Mouse (Mus musculus) kidney, adult 2 months (tissue): ENCODE results near the gene H2al1i. TPM values are rescaled to one million over a fixed set of nuclear protein-coding genes. Genes with fewer than 3 reads are reported as not detected.
"Not testable (repeated sequence)": the region's sequence is repeated elsewhere in the genome, so short reads cannot be mapped to it uniquely, and the experiment has no call there.

Experiments used
- DNase-seq: peaks from one replicate; pipeline ENCODE4 v3.0.0; 2021
- H3K27ac ChIP-seq: fragments of 200-500 bp; 2 replicates; pipeline ENCODE4 v1.5.1; 2012; ENCODE audit warnings: low read depth, low read length, control low read depth, inconsistent platforms; ENCODE audit not compliant: insufficient read depth
- H3K27me3 ChIP-seq: fragments of 200-500 bp; replicated peaks from 2 replicates; pipeline ENCODE4 v1.6.1; 2012; ENCODE audit warnings: mild to moderate bottlenecking, moderate library complexity, low read length, inconsistent platforms; ENCODE audit not compliant: control insufficient read depth, insufficient read depth
- H3K36me3 ChIP-seq: fragments of 200-500 bp; 2 replicates; pipeline ENCODE4 v1.6.1; 2012; ENCODE audit warnings: mild to moderate bottlenecking, moderate library complexity, low read length, inconsistent platforms; ENCODE audit not compliant: control insufficient read depth, insufficient read depth
- H3K4me1 ChIP-seq: fragments of 200-500 bp; 2 replicates; pipeline ENCODE4 v1.6.1; 2011; ENCODE audit warnings: low read length; ENCODE audit not compliant: control insufficient read depth, insufficient read depth
- H3K4me3 ChIP-seq: fragments of 200-500 bp; 2 replicates; pipeline ENCODE4 v1.5.1; 2011; ENCODE audit warnings: mild to moderate bottlenecking, low read depth, low read length, control low read depth; ENCODE audit not compliant: insufficient read depth
- CTCF ChIP-seq: fragments of 200-500 bp; conservative IDR thresholded peaks from 2 replicates; pipeline ENCODE4 v1.5.1; 2011; ENCODE audit warnings: low read depth, mild to moderate bottlenecking, control low read depth, low read length, moderate library complexity, mixed read lengths; ENCODE audit not compliant: insufficient read depth, insufficient read length
- POLR2A ChIP-seq: fragments of 200-500 bp; IDR thresholded peaks from one replicate; pipeline ENCODE4 v1.6.1; 2011; ENCODE audit warnings: low read depth, low read length, control low read depth
- WGBS: fragments of 180-500 bp; shearing (Covaris S2); methylation state at CpG from one replicate; pipeline ENCODE4 v1.1.7; 2018; 5-methylcytosine and 5-hydroxymethylcytosine counted together
- polyA plus RNA-seq: library from polyadenylated mRNA; depleted of rRNA; stranded (reverse); fragments of >200 nt; gene quantifications from 2 replicates; pipeline ENCODE4 v1.2.3, GENCODE M21; 2012; rRNA removed

H2al1i gene
- not detected in 2 replicates for polyA plus RNA-seq

DNA sequence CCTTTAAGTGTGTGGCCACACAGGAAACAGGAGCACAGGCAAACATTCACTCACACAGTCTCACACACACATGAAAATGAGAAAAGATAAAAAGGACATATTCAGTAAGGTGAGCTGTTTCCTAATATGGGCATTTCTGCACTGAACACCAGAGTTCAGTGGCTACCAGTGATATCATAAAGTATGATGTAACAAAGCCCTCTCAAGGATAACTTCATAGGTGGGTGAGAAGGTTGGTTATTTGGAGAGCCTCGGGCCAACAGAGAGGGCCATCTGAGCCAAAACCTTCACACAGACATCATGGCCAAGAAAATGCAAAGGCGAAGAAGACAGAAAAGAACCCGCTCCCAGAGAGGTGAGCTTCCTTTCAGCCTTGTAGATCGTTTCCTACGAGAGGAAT, at the start of gene H2al1i:
Gene H2al1i (plus strand): TSS at position 301 of the 400 bp plus-strand sequence.
- DNase-seq, H3K27me3 ChIP-seq, H3K4me3 ChIP-seq, H3K4me1 ChIP-seq, H3K36me3 ChIP-seq, H3K27ac ChIP-seq: not testable (repeated sequence)
- WGBS, result 86% methylated on average over 2 of the region's 5 CpGs

DNA sequence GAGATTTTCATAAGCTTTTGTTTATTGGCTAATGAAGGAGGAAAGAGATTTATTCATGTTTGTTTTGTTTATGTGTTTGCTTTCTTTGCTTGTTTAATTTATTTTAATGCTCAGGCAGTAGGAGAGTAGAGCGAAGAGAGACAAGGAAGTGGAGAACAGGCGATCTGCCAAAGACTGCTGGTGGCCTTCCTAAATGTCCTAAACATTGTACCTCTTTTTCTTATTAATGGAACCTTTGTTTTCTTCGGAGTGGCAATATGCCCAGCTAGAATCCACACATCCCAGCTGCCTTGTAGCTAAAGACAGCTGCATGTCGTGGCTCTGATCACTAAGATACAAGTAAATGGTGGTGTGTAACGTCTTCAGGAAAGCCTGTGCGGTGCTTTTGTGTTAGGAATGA, 47.4 kb upstream of the H2al1i start:
- no peak overlapping the region for H3K27ac ChIP-seq

DNA sequence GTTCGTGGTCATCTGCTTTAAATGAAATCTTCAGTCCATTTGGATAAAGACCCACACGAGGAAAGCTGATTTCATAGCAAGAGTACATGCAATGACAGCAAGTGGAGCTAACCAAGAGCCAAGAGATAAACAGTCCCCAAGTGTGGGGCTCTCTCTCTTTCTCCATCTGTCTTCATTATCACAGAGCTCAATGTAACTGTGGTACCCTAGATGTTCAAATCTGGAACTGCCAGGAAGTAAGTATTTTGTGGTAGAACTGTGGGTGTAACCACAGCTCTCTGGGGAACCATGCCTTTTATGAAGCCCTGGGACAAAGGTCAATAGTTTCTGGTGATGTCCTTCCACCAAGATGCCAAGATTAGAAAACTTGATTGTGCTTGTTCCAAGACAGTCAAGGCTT, 43.7 kb upstream of the H2al1i start:
- H3K27ac ChIP-seq, result no peak overlapping the region
- H3K36me3 ChIP-seq, result no peaks in the 10 kb centered on the region
- no peak overlapping the region for H3K4me3 ChIP-seq
- H3K4me1 ChIP-seq, result no peaks in the 10 kb centered on the region
- no peak for DNase-seq
- no peaks in the 10 kb centered on the region for H3K27me3 ChIP-seq
- no peak for TF ChIP-seq POLR2A
- no peak for TF ChIP-seq CTCF
- WGBS, result 69% methylated on average over 2 of the region's 2 CpGs

More for the DNA sequence above, 47.4 kb upstream of the H2al1i start:
- Histone ChIP-seq H3K4me1 (no peaks in the 10 kb centered on the region), H3K27me3 (no peaks in the 10 kb centered on the region), H3K4me3 (no peak overlapping the region), H3K36me3 (no peaks in the 10 kb centered on the region)
- no peak for TF ChIP-seq CTCF
- no peak for TF ChIP-seq POLR2A
- 84% methylated on average over 6 of the region's 6 CpGs for WGBS
- DNase-seq, result no peak

DNA sequence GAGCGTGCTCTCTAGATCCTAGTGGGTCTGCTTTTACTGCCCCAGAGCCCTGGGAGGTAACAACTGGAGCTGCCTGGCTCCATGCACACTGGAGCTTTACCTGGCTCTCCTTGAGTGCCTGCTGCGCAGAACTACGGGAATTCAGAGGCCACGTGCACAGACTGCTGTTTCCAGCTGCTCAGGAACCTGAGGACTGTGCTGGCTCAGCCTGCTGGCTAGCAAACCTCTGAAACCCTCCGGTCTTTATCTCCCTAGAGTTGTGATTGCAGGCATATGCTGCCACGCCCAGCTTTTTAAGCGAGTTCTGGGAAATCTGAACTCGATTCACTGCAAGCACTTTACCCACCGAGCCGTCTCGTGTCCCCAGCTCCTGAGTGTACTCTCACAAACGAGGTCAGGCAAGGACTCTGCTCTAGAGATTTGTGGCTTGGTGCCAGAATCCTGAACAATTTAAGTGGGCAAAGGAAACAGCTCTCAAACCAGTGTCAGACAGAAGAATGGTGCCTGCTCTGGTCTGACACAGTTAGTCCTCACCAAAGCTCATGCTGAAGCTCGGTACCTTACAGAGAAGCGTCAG, 36.1 kb upstream of the H2al1i start:
- peak; percentile 3 for DNase-seq
- no peaks in the 10 kb centered on the region; the same call in 1 of the 2 replicates for H3K27me3 ChIP-seq
- H3K36me3 ChIP-seq, result no peaks in the 10 kb centered on the region
- no peak overlapping the region for H3K27ac ChIP-seq
- no peaks in the 10 kb centered on the region for H3K4me1 ChIP-seq
- 37% methylated on average over 14 of the region's 14 CpGs for WGBS
- no peak overlapping the region for H3K4me3 ChIP-seq
- no peak for TF ChIP-seq POLR2A

DNA sequence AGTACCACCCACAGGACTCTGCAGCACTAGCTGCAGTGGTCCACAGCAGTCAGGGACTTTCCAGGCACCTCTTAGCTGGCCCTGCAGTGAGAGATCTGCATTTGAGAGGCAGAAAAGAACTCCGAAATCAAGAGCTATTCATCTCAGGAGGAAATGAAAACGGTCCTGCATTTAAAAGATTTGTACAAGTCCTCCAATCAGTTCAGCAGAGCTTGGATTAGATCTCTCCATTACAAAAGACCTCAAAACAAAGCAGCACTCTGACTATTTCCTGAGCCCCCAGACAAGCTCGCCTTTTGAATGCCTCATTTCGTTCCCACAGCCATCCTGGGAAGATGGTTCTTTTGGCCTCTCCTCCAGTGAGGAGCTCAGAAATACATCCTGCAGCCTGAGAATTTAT, 35.2 kb upstream of the H2al1i start:
- TF ChIP-seq CTCF (no peak), POLR2A (no peak)
- WGBS, result 78% methylated on average over 4 of the region's 4 CpGs
- no peaks in the 10 kb centered on the region for H3K4me1 ChIP-seq
- no peak for DNase-seq
- no peaks in the 10 kb centered on the region for H3K36me3 ChIP-seq
- H3K4me3 ChIP-seq, result no peak overlapping the region
- H3K27me3 ChIP-seq, result no peaks in the 10 kb centered on the region; the same call in 1 of the 2 replicates
- no peak overlapping the region for H3K27ac ChIP-seq

DNA sequence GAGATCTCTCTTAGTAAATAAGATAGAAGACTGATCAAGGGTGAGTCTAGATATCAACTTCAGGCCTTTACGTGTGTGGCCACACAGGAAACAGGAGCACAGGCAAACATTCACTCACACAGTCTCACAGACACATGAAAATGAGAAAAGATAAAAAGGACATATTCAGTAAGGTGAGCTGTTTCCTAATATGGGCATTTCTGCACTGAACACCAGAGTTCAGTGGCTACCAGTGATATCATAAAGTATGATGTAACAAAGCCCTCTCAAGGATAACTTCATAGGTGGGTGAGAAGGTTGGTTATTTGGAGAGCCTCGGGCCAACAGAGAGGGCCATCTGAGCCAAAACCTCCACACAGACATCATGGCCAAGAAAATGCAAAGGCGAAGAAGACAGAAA, 25.5 kb upstream of the H2al1i start, which contains the start of gene H2al1a:
Gene H2al1a (plus strand): TSS at position 301 of the 400 bp plus-strand sequence.
- not testable (repeated sequence) for H3K4me1 ChIP-seq, H3K36me3 ChIP-seq, DNase-seq, H3K27ac ChIP-seq, H3K4me3 ChIP-seq, H3K27me3 ChIP-seq
- no CpG with 5 or more reads among the region's 3 CpGs for WGBS

DNA sequence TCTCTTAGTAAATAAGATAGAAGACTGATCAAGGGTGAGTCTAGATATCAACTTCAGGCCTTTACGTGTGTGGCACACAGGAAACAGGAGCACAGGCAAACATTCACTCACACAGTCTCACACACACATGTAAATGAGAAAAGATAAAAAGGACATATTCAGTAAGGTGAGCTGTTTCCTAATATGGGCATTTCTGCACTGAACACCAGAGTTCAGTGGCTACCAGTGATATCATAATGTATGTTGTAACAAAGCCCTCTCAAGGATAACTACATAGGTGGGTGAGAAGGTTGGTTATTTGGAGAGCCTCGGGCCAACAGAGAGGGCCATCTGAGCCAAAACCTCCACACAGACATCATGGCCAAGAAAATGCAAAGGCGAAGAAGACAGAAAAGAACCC, 22.3 kb upstream of the H2al1i start, which contains the start of gene H2al1b:
Gene H2al1b (plus strand): TSS at position 301 of the 400 bp plus-strand sequence.
- WGBS, result 100% methylated on average over 1 of the region's 3 CpGs
- H3K27me3 ChIP-seq, H3K36me3 ChIP-seq, H3K4me1 ChIP-seq, H3K4me3 ChIP-seq, H3K27ac ChIP-seq, DNase-seq: not testable (repeated sequence)

DNA sequence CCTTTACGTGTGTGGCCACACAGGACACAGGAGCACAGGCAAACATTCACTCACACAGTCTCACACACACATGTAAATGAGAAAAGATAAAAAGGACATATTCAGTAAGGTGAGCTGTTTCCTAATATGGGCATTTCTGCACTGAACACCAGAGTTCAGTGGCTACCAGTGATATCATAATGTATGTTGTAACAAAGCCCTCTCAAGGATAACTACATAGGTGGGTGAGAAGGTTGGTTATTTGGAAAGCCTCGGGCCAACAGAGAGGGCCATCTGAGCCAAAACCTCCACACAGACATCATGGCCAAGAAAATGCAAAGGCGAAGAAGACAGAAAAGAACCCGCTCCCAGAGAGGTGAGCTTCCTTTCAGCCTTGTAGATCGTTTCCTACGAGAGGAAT, 19.1 kb upstream of the H2al1i start, which contains the start of gene H2al1c:
Gene H2al1c (plus strand): TSS at position 301 of the 400 bp plus-strand sequence.
- not testable (repeated sequence) for H3K4me3 ChIP-seq, H3K27ac ChIP-seq, H3K4me1 ChIP-seq, H3K27me3 ChIP-seq, DNase-seq, H3K36me3 ChIP-seq
- 94% methylated on average over 2 of the region's 6 CpGs for WGBS

DNA sequence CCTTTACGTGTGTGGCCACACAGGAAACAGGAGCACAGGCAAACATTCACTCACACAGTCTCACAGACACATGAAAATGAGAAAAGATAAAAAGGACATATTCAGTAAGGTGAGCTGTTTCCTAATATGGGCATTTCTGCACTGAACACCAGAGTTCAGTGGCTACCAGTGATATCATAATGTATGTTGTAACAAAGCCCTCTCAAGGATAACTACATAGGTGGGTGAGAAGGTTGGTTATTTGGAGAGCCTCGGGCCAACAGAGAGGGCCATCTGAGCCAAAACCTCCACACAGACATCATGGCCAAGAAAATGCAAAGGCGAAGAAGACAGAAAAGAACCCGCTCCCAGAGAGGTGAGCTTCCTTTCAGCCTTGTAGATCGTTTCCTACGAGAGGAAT, 15.9 kb upstream of the H2al1i start, which contains the start of gene H2al1d:
Gene H2al1d (plus strand): TSS at position 301 of the 400 bp plus-strand sequence.
- not testable (repeated sequence) for H3K27me3 ChIP-seq, H3K4me1 ChIP-seq, H3K4me3 ChIP-seq, H3K36me3 ChIP-seq, H3K27ac ChIP-seq, DNase-seq
- WGBS, result no CpG with 5 or more reads among the region's 6 CpGs

DNA sequence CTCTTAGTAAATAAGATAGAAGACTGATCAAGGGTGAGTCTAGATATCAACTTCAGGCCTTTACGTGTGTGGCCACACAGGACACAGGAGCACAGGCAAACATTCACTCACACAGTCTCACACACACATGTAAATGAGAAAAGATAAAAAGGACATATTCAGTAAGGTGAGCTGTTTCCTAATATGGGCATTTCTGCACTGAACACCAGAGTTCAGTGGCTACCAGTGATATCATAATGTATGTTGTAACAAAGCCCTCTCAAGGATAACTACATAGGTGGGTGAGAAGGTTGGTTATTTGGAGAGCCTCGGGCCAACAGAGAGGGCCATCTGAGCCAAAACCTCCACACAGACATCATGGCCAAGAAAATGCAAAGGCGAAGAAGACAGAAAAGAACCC, 12.8 kb upstream of the H2al1i start, which contains the start of gene H2al1e:
Gene H2al1e (plus strand): TSS at position 301 of the 400 bp plus-strand sequence.
- DNase-seq, H3K4me3 ChIP-seq, H3K36me3 ChIP-seq, H3K27me3 ChIP-seq, H3K27ac ChIP-seq, H3K4me1 ChIP-seq: not testable (repeated sequence)
- WGBS, result no CpG with 5 or more reads among the region's 3 CpGs

DNA sequence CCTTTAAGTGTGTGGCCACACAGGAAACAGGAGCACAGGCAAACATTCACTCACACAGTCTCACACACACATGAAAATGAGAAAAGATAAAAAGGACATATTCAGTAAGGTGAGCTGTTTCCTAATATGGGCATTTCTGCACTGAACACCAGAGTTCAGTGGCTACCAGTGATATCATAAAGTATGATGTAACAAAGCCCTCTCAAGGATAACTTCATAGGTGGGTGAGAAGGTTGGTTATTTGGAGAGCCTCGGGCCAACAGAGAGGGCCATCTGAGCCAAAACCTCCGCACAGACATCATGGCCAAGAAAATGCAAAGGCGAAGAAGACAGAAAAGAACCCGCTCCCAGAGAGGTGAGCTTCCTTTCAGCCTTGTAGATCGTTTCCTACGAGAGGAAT, 9.6 kb upstream of the H2al1i start, which contains the start of gene H2al1f:
Gene H2al1f (plus strand): TSS at position 301 of the 400 bp plus-strand sequence.
- not testable (repeated sequence) for H3K4me1 ChIP-seq, H3K36me3 ChIP-seq, DNase-seq, H3K27me3 ChIP-seq, H3K4me3 ChIP-seq, H3K27ac ChIP-seq
- WGBS, result no CpG with 5 or more reads among the region's 6 CpGs
